Mouse (Mus musculus): ENCODE data around the gene Ogfod3.

GRCm38 (mm10) chr11:121235475-121236238, 31.1 kb upstream of the Ogfod3 start:
- TF ChIP-seq GATA1 (IDR thresholded peaks at IDR 0.05; ENCODE audit: borderline replicate concordance, low read length) (no peak), FLI1 (IDR thresholded peaks at IDR 0.05; ENCODE audit: low read length) (no peak)

All from megakaryocyte, embryonic 14.5 days (primary cell).